Mouse (Mus musculus): ENCODE results near the gene Brwd1. TPM values are rescaled to one million over a fixed set of nuclear protein-coding genes. Genes with fewer than 3 reads are reported as not detected.

Gene Brwd1
- polyA plus RNA-seq, 1 experiment from 2014 or later: 109 TPM

- no peak overlapping the region for H3K4me2 ChIP-seq
- WGBS: 73% methylated on average over 5 of the region's 5 CpGs
- ATAC-seq (ENCODE audit: insufficient read depth) (no peak), DNase-seq (no peak)
- no peak overlapping the region for H3K4me3 ChIP-seq (ENCODE audit: low read depth, low read length)
- no peaks in the 10 kb centered on the region for H3K4me1 ChIP-seq (ENCODE audit: insufficient read depth)
- no peaks in the 10 kb centered on the region for H3K9me3 ChIP-seq (ENCODE audit: low read depth, low read length)
- H3K27ac ChIP-seq (ENCODE audit: low read depth): no peak overlapping the region
- no peak overlapping the region for H3K9ac ChIP-seq
- no peaks in the 10 kb centered on the region for H3K36me3 ChIP-seq (ENCODE audit: insufficient read depth)
- no peak for TF ChIP-seq CTCF (IDR thresholded peaks at IDR 0.05; ENCODE audit: low read depth)
- no peaks in the 10 kb centered on the region for H3K27me3 ChIP-seq (ENCODE audit: insufficient read depth, low read length)
Measured at GRCm38 (mm10) chr16:95955716-95956346, 126.5 kb downstream of the Brwd1 start.

GRCm38 (mm10) chr16:95954341-95954740 lies 128.0 kb downstream of the Brwd1 start:
- Histone ChIP-seq H3K9ac (no peak overlapping the region), H3K4me1 (ENCODE audit: insufficient read depth) (no peaks in the 10 kb centered on the region), H3K4me2 (no peak overlapping the region), H3K9me3 (ENCODE audit: low read depth, low read length) (no peaks in the 10 kb centered on the region), H3K27me3 (ENCODE audit: insufficient read depth, low read length) (no peaks in the 10 kb centered on the region), H3K36me3 (ENCODE audit: insufficient read depth) (no peaks in the 10 kb centered on the region), H3K27ac (ENCODE audit: low read depth) (no peak overlapping the region), H3K4me3 (ENCODE audit: low read depth, low read length) (no peak overlapping the region)
- DNase-seq (no peak), ATAC-seq (ENCODE audit: insufficient read depth) (no peak)
- WGBS: 79% methylated on average over 3 of the region's 3 CpGs
- no peak for TF ChIP-seq CTCF (IDR thresholded peaks at IDR 0.05; ENCODE audit: low read depth)

DNA sequence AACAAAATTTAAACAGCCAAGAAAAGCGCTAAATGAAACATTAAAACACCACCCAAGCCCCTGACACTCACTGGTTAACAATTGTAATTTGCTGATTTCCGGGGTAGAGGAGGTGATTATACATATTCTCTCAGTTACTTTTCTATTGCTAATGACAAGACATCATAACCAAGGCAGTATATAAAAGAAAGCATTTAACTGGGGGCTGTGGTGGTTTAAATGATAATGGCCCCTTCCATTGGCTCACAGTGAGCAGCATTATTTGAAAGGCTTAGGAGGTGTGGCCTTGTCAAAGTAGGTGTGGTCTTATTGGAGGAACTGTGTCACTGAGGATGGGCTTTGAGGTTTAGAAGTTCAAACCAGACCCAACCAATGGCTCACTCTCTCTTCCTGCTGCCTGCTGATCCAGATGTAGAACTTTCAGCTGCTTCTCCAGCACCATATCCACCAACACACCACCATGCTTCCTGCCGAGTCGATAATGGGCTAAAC lies 129.1 kb downstream of the Brwd1 start:
- H3K4me2 ChIP-seq: no peak overlapping the region
- 89% methylated on average over 4 of the region's 4 CpGs for WGBS
- no peak overlapping the region for H3K9ac ChIP-seq

GRCm38 (mm10) chr16:95951471-95951870 lies 130.9 kb downstream of the Brwd1 start:
- no peak for TF ChIP-seq CTCF (IDR thresholded peaks at IDR 0.05; ENCODE audit: low read depth)
- 96% methylated on average over 2 of the region's 2 CpGs for WGBS
- ATAC-seq (ENCODE audit: insufficient read depth) (no peak), DNase-seq (no peak)
- no peak overlapping the region for H3K27ac ChIP-seq (ENCODE audit: low read depth)
- no peak overlapping the region for H3K4me3 ChIP-seq (ENCODE audit: low read depth, low read length)
- no peaks in the 10 kb centered on the region for H3K27me3 ChIP-seq (ENCODE audit: insufficient read depth, low read length)
- no peaks in the 10 kb centered on the region for H3K36me3 ChIP-seq (ENCODE audit: insufficient read depth)
- H3K4me1 ChIP-seq (ENCODE audit: insufficient read depth): no peaks in the 10 kb centered on the region
- no peak overlapping the region for H3K4me2 ChIP-seq
- H3K9ac ChIP-seq: no peak overlapping the region
- no peaks in the 10 kb centered on the region for H3K9me3 ChIP-seq (ENCODE audit: low read depth, low read length)

More for the DNA sequence above, 129.1 kb downstream of the Brwd1 start:
- H3K4me1 ChIP-seq (ENCODE audit: insufficient read depth): no peaks in the 10 kb centered on the region
- no peaks in the 10 kb centered on the region for H3K9me3 ChIP-seq (ENCODE audit: low read depth, low read length)
- TF ChIP-seq CTCF (IDR thresholded peaks at IDR 0.05; ENCODE audit: low read depth): no peak
- H3K4me3 ChIP-seq (ENCODE audit: low read depth, low read length): no peak overlapping the region
- DNase-seq (no peak), ATAC-seq (ENCODE audit: insufficient read depth) (no peak)
- H3K27me3 ChIP-seq (ENCODE audit: insufficient read depth, low read length): no peaks in the 10 kb centered on the region
- H3K27ac ChIP-seq (ENCODE audit: low read depth): no peak overlapping the region
- H3K36me3 ChIP-seq (ENCODE audit: insufficient read depth): no peaks in the 10 kb centered on the region

DNA sequence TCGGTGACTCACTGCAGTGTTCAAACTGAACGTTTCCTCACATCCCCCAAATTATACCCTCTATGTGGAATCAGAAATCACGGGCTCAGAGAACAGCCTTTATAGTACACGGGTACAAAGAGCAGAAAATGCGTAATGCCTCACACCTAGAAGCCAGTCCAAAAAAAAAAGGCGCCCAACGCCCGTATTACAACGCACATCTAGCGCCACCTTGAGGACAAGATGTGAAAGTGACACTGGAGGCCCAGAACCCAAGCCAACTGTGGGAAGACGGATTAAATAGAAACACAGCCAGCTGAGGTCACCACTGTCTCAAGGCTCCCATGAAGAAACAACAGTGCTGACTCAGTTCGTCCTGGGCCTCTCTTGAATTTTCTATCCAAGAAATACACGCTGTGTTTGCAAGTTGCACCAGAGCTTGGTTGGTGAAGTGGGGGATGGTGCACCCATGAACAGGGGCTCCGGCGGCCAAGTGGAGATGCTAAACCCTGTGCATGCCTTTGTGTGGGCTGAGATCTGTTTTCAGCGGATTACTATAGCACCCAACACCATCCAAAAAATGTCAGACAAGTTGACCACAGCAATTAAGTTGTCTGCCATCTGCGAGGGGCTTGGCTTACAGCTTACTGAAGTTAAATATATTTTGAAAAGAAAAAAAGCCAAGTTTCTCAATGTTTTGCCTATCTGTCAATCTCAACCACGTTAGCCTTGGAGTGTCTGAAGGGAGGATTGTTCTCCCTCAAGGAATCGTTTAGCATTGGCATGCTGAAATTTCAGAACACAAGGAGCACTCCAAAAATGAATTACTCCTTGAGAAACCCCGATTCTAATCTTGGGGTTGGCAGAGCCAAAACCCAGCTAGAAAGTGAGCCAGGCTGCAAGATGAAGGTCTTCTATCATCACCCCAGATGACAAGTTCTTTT lies 136.7 kb downstream of the Brwd1 start:
- Histone ChIP-seq H3K9ac (no peak overlapping the region), H3K4me2 (peak overlapping the region; percentile 48), H3K27ac (ENCODE audit: low read depth) (peak overlapping the region; percentile 66), H3K9me3 (ENCODE audit: low read depth, low read length) (no peaks in the 10 kb centered on the region), H3K4me1 (ENCODE audit: insufficient read depth) (peaks cover 9% of the 10 kb centered on the region), H3K27me3 (ENCODE audit: insufficient read depth, low read length) (no peaks in the 10 kb centered on the region), H3K4me3 (ENCODE audit: low read depth, low read length) (no peak overlapping the region), H3K36me3 (ENCODE audit: insufficient read depth) (no peaks in the 10 kb centered on the region)
- peak; percentile 97 for TF ChIP-seq CTCF (IDR thresholded peaks at IDR 0.05; ENCODE audit: low read depth)
- 19% methylated on average over 20 of the region's 20 CpGs for WGBS
- ATAC-seq (ENCODE audit: insufficient read depth): peak; percentile 85
- DNase-seq: peak; percentile 97

- H3K4me1 ChIP-seq (ENCODE audit: insufficient read depth): peaks cover 9% of the 10 kb centered on the region
- no peaks in the 10 kb centered on the region for H3K9me3 ChIP-seq (ENCODE audit: low read depth, low read length)
- H3K27ac ChIP-seq (ENCODE audit: low read depth): no peak overlapping the region
- TF ChIP-seq CTCF (IDR thresholded peaks at IDR 0.05; ENCODE audit: low read depth): no peak
- H3K4me2 ChIP-seq: no peak overlapping the region
- DNase-seq (no peak), ATAC-seq (ENCODE audit: insufficient read depth) (no peak)
- no peaks in the 10 kb centered on the region for H3K36me3 ChIP-seq (ENCODE audit: insufficient read depth)
- H3K9ac ChIP-seq: no peak overlapping the region
- H3K4me3 ChIP-seq (ENCODE audit: low read depth, low read length): no peak overlapping the region
- 85% methylated on average over 6 of the region's 6 CpGs for WGBS
- no peaks in the 10 kb centered on the region for H3K27me3 ChIP-seq (ENCODE audit: insufficient read depth, low read length)
Measured at GRCm38 (mm10) chr16:95943186-95943585, 139.1 kb downstream of the Brwd1 start.

Small RNA genes within 50 kb of the gene (microRNA-seq; reads per million reads assigned to microRNA genes)
- not detected for gene Gm27833 (ENCODE audit: borderline number of aligned reads)

Other genes with a start within 250 kb of the Brwd1 start
- gene Psmg1, start 91.6 kb downstream of the Brwd1 start, polyA plus RNA-seq (2014; fragmentation: Nextera tagmentation; extraction: Ambion mirVana): 97.8 and 104 TPM in 2 replicates
- gene Hmgn1, start 45.2 kb upstream of the Brwd1 start, polyA plus RNA-seq (2014; fragmentation: Nextera tagmentation; extraction: Ambion mirVana): 746 and 786 TPM in 2 replicates
- 53.3 and 56.2 TPM in 2 replicates for gene Wrb, start 62.9 kb upstream of the Brwd1 start, polyA plus RNA-seq (2014; fragmentation: Nextera tagmentation; extraction: Ambion mirVana)
- 1.1 and 1.9 TPM in 2 replicates for gene Lca5l, start 109.7 kb upstream of the Brwd1 start, polyA plus RNA-seq (2014; fragmentation: Nextera tagmentation; extraction: Ambion mirVana)
- 1.9 and 6.6 TPM in 2 replicates for gene Sh3bgr, start 117.9 kb upstream of the Brwd1 start, polyA plus RNA-seq (2014; fragmentation: Nextera tagmentation; extraction: Ambion mirVana)
- gene B3galt5, start 153.3 kb upstream of the Brwd1 start, polyA plus RNA-seq (2014; fragmentation: Nextera tagmentation; extraction: Ambion mirVana): 3.6 and 5.3 TPM in 2 replicates

Measured in lung, embryonic 14.5 days (tissue).